Mouse (Mus musculus): Measurements from ENCODE around the gene Bicc1. TPM values are rescaled to one million over a fixed set of nuclear protein-coding genes. Genes with fewer than 3 reads are reported as not detected.
A peak's percentile ranks its signal among the peaks of the same experiment; 100 is the strongest.

Gene Bicc1
- polyA plus RNA-seq, 1 experiment from 2014 or later: 19.2 TPM

DNA sequence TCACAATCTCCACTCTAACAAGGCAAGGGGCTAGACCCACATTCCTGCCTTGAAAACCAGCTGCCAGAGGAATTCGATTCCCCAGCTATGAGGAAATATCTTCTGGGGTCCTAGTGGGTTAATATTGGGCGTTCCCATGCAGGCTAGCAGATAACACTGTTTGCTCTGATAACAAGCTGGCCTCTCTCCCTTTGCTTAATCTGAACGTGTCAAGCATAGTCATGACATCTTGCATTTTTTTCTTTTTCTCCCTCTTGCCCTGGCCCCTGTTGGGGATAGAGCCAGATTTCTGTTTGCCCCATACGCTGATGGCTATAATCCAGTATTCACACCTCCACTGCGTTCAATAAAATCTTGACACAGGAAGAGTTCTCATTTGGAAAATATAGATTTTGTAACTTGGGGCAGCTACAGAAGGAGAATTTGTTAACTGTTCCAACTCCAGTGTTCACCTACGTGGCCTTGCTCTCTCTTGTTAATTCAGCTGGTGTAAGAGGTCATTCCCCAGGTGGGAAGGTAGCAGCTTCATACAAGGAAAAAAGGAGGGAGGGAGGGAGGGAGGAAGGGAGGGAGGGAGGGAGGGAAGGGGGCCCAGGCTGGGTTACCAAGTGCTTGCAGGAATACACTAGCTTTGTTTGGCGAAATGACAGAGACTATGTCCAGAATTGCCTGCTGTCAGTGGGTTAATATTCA lies 24.0 kb upstream of the Bicc1 start:
- no peaks in the 10 kb centered on the region for H3K36me3 ChIP-seq
- H3K4me3 ChIP-seq: no peak overlapping the region
- 22% methylated on average over 7 of the region's 7 CpGs for WGBS
- H3K27ac ChIP-seq (replicated peaks): peak overlapping the region; percentile 56
- H3K9me3 ChIP-seq: no peaks in the 10 kb centered on the region
- no peak overlapping the region for H3K4me2 ChIP-seq
- H3K9ac ChIP-seq: no peak overlapping the region
- H3K27me3 ChIP-seq (replicated peaks): no peaks in the 10 kb centered on the region
- H3K4me1 ChIP-seq: peaks cover 22% of the 10 kb centered on the region
- ATAC-seq (ENCODE audit: extremely low read depth, insufficient number of reproducible peaks, low FRiP score, low TSS enrichment): no peak

- H3K9me3 ChIP-seq: no peaks in the 10 kb centered on the region
- no peak overlapping the region for H3K9ac ChIP-seq
- H3K4me1 ChIP-seq: peaks cover 22% of the 10 kb centered on the region
- no peak overlapping the region for H3K4me3 ChIP-seq
- no peak for ATAC-seq (ENCODE audit: extremely low read depth, insufficient number of reproducible peaks, low FRiP score, low TSS enrichment)
- H3K4me2 ChIP-seq: no peak overlapping the region
- 87% methylated on average over 3 of the region's 4 CpGs for WGBS
- peak overlapping the region; percentile 61 for H3K27ac ChIP-seq (replicated peaks)
- no peaks in the 10 kb centered on the region for H3K36me3 ChIP-seq
- H3K27me3 ChIP-seq (replicated peaks): no peaks in the 10 kb centered on the region
Observed at GRCm38 (mm10) chr10:71181931-71182330, 22.4 kb upstream of the Bicc1 start.

DNA sequence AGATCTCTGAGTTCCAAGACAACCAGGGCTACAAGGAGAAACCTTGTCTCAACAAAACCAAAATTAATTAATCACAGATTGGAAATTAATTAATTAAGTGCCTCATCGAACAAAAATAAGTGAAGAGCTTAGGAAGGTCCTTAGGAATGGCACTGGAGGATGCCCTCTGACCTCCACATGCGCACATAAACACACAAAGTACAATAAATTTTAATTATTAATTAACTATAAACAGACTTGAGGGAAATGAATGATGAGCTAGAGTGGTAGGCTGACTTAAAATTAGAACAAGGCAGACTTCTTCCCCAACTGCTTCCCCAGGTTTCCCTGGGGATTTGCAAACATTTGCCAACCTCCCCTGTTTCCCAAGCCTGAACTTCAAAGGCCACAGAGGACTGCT lies 21.6 kb upstream of the Bicc1 start:
- no peaks in the 10 kb centered on the region for H3K9me3 ChIP-seq
- 86% methylated on average over 2 of the region's 2 CpGs for WGBS
- no peak overlapping the region for H3K4me2 ChIP-seq
- no peaks in the 10 kb centered on the region for H3K27me3 ChIP-seq (replicated peaks)
- no peaks in the 10 kb centered on the region for H3K36me3 ChIP-seq
- H3K4me1 ChIP-seq: peaks cover 22% of the 10 kb centered on the region
- no peak overlapping the region for H3K9ac ChIP-seq
- H3K4me3 ChIP-seq: no peak overlapping the region
- no peak for ATAC-seq (ENCODE audit: extremely low read depth, insufficient number of reproducible peaks, low FRiP score, low TSS enrichment)
- H3K27ac ChIP-seq (replicated peaks): no peak overlapping the region

GRCm38 (mm10) chr10:71180057-71180456 lies 20.6 kb upstream of the Bicc1 start:
- Histone ChIP-seq H3K36me3 (no peaks in the 10 kb centered on the region), H3K4me3 (no peak overlapping the region), H3K9me3 (no peaks in the 10 kb centered on the region), H3K9ac (no peak overlapping the region), H3K4me1 (peaks cover 15% of the 10 kb centered on the region), H3K27me3 (replicated peaks) (no peaks in the 10 kb centered on the region), H3K27ac (replicated peaks) (no peak overlapping the region), H3K4me2 (no peak overlapping the region)
- 72% methylated on average over 2 of the region's 2 CpGs for WGBS
- no peak for ATAC-seq (ENCODE audit: extremely low read depth, insufficient number of reproducible peaks, low FRiP score, low TSS enrichment)

DNA sequence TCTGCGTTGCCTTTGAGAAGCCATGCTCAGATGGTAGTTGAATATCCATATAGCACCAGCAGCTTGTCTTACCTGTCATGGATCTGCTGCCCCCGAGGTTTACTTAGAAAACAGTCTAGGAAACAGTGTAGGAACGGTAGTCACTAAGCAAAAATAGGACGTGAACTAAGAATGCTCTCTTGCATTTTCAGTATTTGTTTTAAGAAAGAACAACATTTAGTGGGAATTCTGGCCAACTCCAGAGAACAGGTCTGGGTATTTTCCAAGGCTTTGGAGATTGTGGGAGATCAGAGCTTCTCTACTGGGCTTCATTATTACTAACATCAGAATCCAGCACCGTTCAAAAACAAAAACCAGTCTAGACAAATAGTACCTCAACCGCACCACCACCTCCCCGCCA lies 17.7 kb upstream of the Bicc1 start:
- H3K27me3 ChIP-seq (replicated peaks): no peaks in the 10 kb centered on the region
- H3K27ac ChIP-seq (replicated peaks): no peak overlapping the region
- H3K4me3 ChIP-seq: no peak overlapping the region
- ATAC-seq (ENCODE audit: extremely low read depth, insufficient number of reproducible peaks, low FRiP score, low TSS enrichment): no peak
- H3K4me2 ChIP-seq: no peak overlapping the region
- no peak overlapping the region for H3K9ac ChIP-seq
- H3K36me3 ChIP-seq: no peaks in the 10 kb centered on the region
- WGBS: 66% methylated on average over 7 of the region's 7 CpGs
- H3K4me1 ChIP-seq: no peaks in the 10 kb centered on the region
- no peaks in the 10 kb centered on the region for H3K9me3 ChIP-seq

DNA sequence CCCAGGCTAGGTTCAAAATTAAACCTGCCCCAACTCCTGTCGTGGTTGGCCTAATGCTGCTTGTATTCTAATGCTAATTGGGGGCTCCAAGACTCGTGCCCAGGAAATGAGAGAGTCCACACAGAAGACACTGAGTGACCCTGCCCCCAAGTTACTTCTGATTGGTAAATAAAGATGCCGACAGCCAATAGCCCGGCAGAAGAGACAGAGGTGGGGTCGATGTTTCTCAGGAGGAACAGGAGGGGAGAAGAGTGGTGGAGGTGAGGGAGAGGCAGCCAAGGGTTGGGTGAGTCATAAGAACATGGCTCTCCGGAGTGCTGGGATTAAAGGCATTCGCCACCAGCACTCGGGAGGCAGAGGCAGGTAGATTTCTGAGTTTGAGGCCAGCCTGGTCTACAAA lies 16.8 kb upstream of the Bicc1 start:
- H3K4me3 ChIP-seq: no peak overlapping the region
- WGBS: 75% methylated on average over 8 of the region's 8 CpGs
- no peak for ATAC-seq (ENCODE audit: extremely low read depth, insufficient number of reproducible peaks, low FRiP score, low TSS enrichment)

DNA sequence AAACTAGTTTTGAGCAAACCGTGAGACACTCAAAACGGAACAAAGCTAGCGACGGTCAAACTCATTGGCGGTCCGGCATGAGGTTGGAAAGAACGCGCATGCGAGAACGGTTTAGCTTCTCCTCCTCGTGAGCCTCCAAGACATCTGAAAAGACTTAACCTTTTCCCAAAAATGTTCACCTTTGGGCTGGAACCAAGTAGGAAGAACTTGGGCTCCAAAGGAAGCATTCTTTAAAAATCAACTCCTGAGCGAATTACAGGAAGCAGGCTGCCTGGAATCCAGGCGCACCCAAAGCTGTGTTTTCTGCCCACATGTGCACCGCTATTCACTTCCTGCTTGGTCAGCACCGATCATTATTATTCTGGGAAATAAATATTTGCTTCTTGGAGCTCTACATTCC lies 15.8 kb upstream of the Bicc1 start:
- Histone ChIP-seq H3K4me1 (no peaks in the 10 kb centered on the region), H3K9ac (no peak overlapping the region), H3K4me3 (no peak overlapping the region), H3K9me3 (no peaks in the 10 kb centered on the region), H3K27ac (replicated peaks) (no peak overlapping the region), H3K4me2 (no peak overlapping the region), H3K36me3 (no peaks in the 10 kb centered on the region), H3K27me3 (replicated peaks) (no peaks in the 10 kb centered on the region)
- 90% methylated on average over 15 of the region's 15 CpGs for WGBS
- no peak for ATAC-seq (ENCODE audit: extremely low read depth, insufficient number of reproducible peaks, low FRiP score, low TSS enrichment)

More for the DNA sequence above, 16.8 kb upstream of the Bicc1 start:
- Histone ChIP-seq H3K27me3 (replicated peaks) (no peaks in the 10 kb centered on the region), H3K4me2 (no peak overlapping the region), H3K9ac (no peak overlapping the region), H3K9me3 (no peaks in the 10 kb centered on the region), H3K27ac (replicated peaks) (no peak overlapping the region), H3K36me3 (no peaks in the 10 kb centered on the region), H3K4me1 (no peaks in the 10 kb centered on the region)

DNA sequence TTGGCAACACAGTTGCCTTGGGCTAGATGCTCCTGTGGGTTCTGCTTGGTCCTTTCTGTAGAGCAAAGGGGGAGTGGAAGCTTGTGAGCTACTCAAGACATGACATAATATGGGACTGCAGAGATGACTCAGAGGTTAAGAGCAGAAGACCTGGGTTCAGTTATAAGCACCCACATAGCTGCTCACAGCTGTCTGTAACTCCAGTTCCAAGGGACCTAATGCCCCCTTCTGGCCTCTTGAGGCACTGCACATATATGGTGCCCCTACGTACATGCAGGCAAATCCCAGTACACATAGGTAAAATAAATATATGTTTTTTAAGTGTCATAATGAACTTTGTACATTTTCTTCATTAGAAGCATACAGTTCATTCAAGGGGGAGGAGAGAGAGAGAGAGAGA lies 11.9 kb upstream of the Bicc1 start:
- H3K4me2 ChIP-seq: no peak overlapping the region
- H3K9me3 ChIP-seq: no peaks in the 10 kb centered on the region
- H3K27me3 ChIP-seq (replicated peaks): no peaks in the 10 kb centered on the region
- no peaks in the 10 kb centered on the region for H3K36me3 ChIP-seq
- H3K9ac ChIP-seq: no peak overlapping the region
- WGBS: 88% methylated on average over 1 of the region's 1 CpGs
- ATAC-seq (ENCODE audit: extremely low read depth, insufficient number of reproducible peaks, low FRiP score, low TSS enrichment): no peak
- H3K4me3 ChIP-seq: no peak overlapping the region
- H3K27ac ChIP-seq (replicated peaks): no peak overlapping the region
- peaks cover 12% of the 10 kb centered on the region for H3K4me1 ChIP-seq

- no peak for ATAC-seq (ENCODE audit: extremely low read depth, insufficient number of reproducible peaks, low FRiP score, low TSS enrichment)
- no peaks in the 10 kb centered on the region for H3K9me3 ChIP-seq
- no peak overlapping the region for H3K4me2 ChIP-seq
- peaks cover 12% of the 10 kb centered on the region for H3K4me1 ChIP-seq
- H3K27ac ChIP-seq (replicated peaks): no peak overlapping the region
- no peaks in the 10 kb centered on the region for H3K36me3 ChIP-seq
- no peaks in the 10 kb centered on the region for H3K27me3 ChIP-seq (replicated peaks)
- H3K4me3 ChIP-seq: no peak overlapping the region
- 86% methylated on average over 5 of the region's 5 CpGs for WGBS
- H3K9ac ChIP-seq: no peak overlapping the region
Observed at GRCm38 (mm10) chr10:71170771-71171170, 11.3 kb upstream of the Bicc1 start.

GRCm38 (mm10) chr10:71169811-71170210 lies 10.3 kb upstream of the Bicc1 start:
- no peak overlapping the region for H3K27ac ChIP-seq (replicated peaks)
- no peaks in the 10 kb centered on the region for H3K36me3 ChIP-seq
- no peaks in the 10 kb centered on the region for H3K9me3 ChIP-seq
- ATAC-seq (ENCODE audit: extremely low read depth, insufficient number of reproducible peaks, low FRiP score, low TSS enrichment): no peak
- no peak overlapping the region for H3K9ac ChIP-seq
- 67% methylated on average over 10 of the region's 10 CpGs for WGBS
- H3K4me1 ChIP-seq: peaks cover 12% of the 10 kb centered on the region
- no peak overlapping the region for H3K4me3 ChIP-seq
- H3K27me3 ChIP-seq (replicated peaks): no peaks in the 10 kb centered on the region
- H3K4me2 ChIP-seq: no peak overlapping the region

DNA sequence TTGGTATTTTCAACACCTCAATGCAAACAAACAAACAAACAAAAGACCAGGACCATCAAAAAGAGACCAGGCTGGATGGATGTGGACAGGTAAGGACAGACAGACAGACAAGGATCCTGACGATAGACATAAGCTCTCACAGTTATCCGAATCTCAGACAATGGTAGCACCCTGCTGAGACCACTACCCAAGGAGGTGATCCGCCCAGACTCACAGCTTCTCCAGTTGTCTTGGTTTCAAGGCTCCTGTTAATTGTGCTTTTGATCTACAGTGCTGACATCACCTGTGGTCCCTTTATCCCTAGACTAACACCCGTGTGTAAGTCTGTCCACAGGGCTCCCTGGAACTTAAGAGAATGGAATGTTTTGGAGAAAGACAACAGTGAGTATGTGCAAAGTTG lies 9.7 kb upstream of the Bicc1 start:
- H3K36me3 ChIP-seq: no peaks in the 10 kb centered on the region
- no peaks in the 10 kb centered on the region for H3K9me3 ChIP-seq
- ATAC-seq (ENCODE audit: extremely low read depth, insufficient number of reproducible peaks, low FRiP score, low TSS enrichment): no peak
- H3K4me1 ChIP-seq: peaks cover 12% of the 10 kb centered on the region
- no peak overlapping the region for H3K9ac ChIP-seq
- H3K27me3 ChIP-seq (replicated peaks): no peaks in the 10 kb centered on the region
- H3K27ac ChIP-seq (replicated peaks): no peak overlapping the region
- no peak overlapping the region for H3K4me2 ChIP-seq
- H3K4me3 ChIP-seq: no peak overlapping the region
- 41% methylated on average over 4 of the region's 4 CpGs for WGBS

- no peak overlapping the region for H3K9ac ChIP-seq
- H3K36me3 ChIP-seq: no peaks in the 10 kb centered on the region
- 0 out of 2 replicates have a peak, but pooled peaks cover 8% of the 10 kb centered on the region for H3K4me1 ChIP-seq
- no peak overlapping the region for H3K4me3 ChIP-seq
- H3K9me3 ChIP-seq: no peaks in the 10 kb centered on the region
- peaks cover 12% of the 10 kb centered on the region for H3K27me3 ChIP-seq (replicated peaks)
- peak overlapping the region; percentile 90; the same call in 1 of the 2 replicates for H3K4me2 ChIP-seq
- no peak for ATAC-seq (ENCODE audit: extremely low read depth, insufficient number of reproducible peaks, low FRiP score, low TSS enrichment)
- 78% methylated on average over 12 of the region's 12 CpGs for WGBS
- H3K27ac ChIP-seq (replicated peaks): no peak overlapping the region
Observed at GRCm38 (mm10) chr10:71160449-71160848, 949 bp upstream of the Bicc1 start.

Data from heart, embryonic 13.5 days (tissue).